Mouse (Mus musculus) neural tube, embryonic 14.5 days (tissue): ENCODE measurements around the gene Gfm1. TPM values are rescaled to one million over a fixed set of nuclear protein-coding genes. Genes with fewer than 3 reads are reported as not detected.

Experiments used
- polyA plus RNA-seq: library from polyadenylated mRNA; unstranded; fragments of >200 nt; fragmentation: Nextera tagmentation; extraction: Ambion mirVana; gene quantifications from 2 replicates; pipeline ENCODE4 v1.2.1, GENCODE M21; 2014

Gene Gfm1
- polyA plus RNA-seq, 1 experiment from 2014 or later: 31.3 TPM

Other genes with a start within 250 kb of the Gfm1 start
- 16.2 and 16.3 TPM in 2 replicates for gene Mlf1, start 56.0 kb upstream of the Gfm1 start, polyA plus RNA-seq
- gene Gm17402, start 54.9 kb upstream of the Gfm1 start, polyA plus RNA-seq: not detected in 2 replicates
- gene Lxn, start 33.8 kb downstream of the Gfm1 start, polyA plus RNA-seq: 271 and 279 TPM in 2 replicates
- gene Rarres1, start 85.4 kb downstream of the Gfm1 start, polyA plus RNA-seq: 2.3 and 2.7 TPM in 2 replicates
- 30.6 and 40.1 TPM in 2 replicates for gene Mfsd1, start 152.6 kb downstream of the Gfm1 start, polyA plus RNA-seq